Mouse (Mus musculus) heart, embryonic 16.5 days (tissue): ENCODE results near the gene Psmd11. TPM values are rescaled to one million over a fixed set of nuclear protein-coding genes. Genes with fewer than 3 reads are reported as not detected.

Experiments used
- ATAC-seq: fragments of 200-750 bp; cut with Nextera tagmentation; replicated peaks from 2 replicates; pipeline ENCODE4 v1.8.0; 2017; ENCODE audit warnings: moderate number of reproducible peaks; ENCODE audit not compliant: insufficient read depth, low FRiP score; ENCODE audit errors: extremely low read depth
- H3K27ac ChIP-seq: fragments of 300-500 bp; sonication (generic); 2 replicates; pipeline ENCODE4 v1.5.1; 2014; ENCODE audit warnings: mild to moderate bottlenecking, low read length, control low read depth, moderate library complexity
- H3K27me3 ChIP-seq: fragments of 300-500 bp; sonication (generic); 2 replicates; pipeline ENCODE4 v1.6.1; 2014; ENCODE audit warnings: low read length, mixed read lengths; ENCODE audit not compliant: control insufficient read depth, insufficient read depth
- H3K36me3 ChIP-seq: fragments of 300-500 bp; sonication (generic); 2 replicates; pipeline ENCODE4 v1.6.1; 2014; ENCODE audit not compliant: control insufficient read depth, insufficient read depth
- H3K4me1 ChIP-seq: fragments of 300-500 bp; sonication (generic); 2 replicates; pipeline ENCODE4 v1.6.1; 2014; ENCODE audit warnings: low read length, mixed read lengths; ENCODE audit not compliant: control insufficient read depth, insufficient read depth
- H3K4me2 ChIP-seq: fragments of 300-500 bp; sonication (generic); 2 replicates; pipeline ENCODE4 v1.6.1; 2014; ENCODE audit warnings: low read depth, mild to moderate bottlenecking, control low read depth, low read length
- H3K4me3 ChIP-seq: fragments of 300-500 bp; sonication (generic); 2 replicates; pipeline ENCODE4 v1.5.1; 2014; ENCODE audit warnings: mild to moderate bottlenecking, control low read depth, low read length
- H3K9ac ChIP-seq: fragments of 300-500 bp; sonication (generic); 2 replicates; pipeline ENCODE4 v1.6.1; 2014; ENCODE audit warnings: low read length, control low read depth
- H3K9me3 ChIP-seq: fragments of 300-500 bp; sonication (generic); replicated peaks from 2 replicates; pipeline ENCODE4 v1.6.1; 2016; ENCODE audit warnings: low read length; ENCODE audit not compliant: control insufficient read depth
- WGBS: fragments of 180-500 bp; shearing (Covaris S2); extraction: QIAGEN DNeasy Blood & Tissue Kit; methylation state at CpG from one replicate; pipeline ENCODE4 v1.1.7; 2014; 5-methylcytosine and 5-hydroxymethylcytosine counted together
- polyA plus RNA-seq: library from polyadenylated mRNA; unstranded; fragments of >200 nt; fragmentation: Nextera tagmentation; extraction: Ambion mirVana; gene quantifications from 2 replicates; pipeline ENCODE4 v1.2.1, GENCODE M21; 2015

Gene Psmd11
- polyA plus RNA-seq, 1 experiment from 2014 or later, result 197 TPM

- H3K4me3 ChIP-seq, result no peak overlapping the region
- WGBS, result 79% methylated on average over 1 of the region's 1 CpGs
- no peaks in the 10 kb centered on the region for H3K27me3 ChIP-seq
- no peak for ATAC-seq
- no peaks in the 10 kb centered on the region for H3K36me3 ChIP-seq
- H3K4me1 ChIP-seq, result peaks cover 25% of the 10 kb centered on the region
- no peak overlapping the region for H3K27ac ChIP-seq
- no peak overlapping the region for H3K9ac ChIP-seq
- H3K4me2 ChIP-seq, result no peak overlapping the region
- no peaks in the 10 kb centered on the region for H3K9me3 ChIP-seq
Measured at GRCm38 (mm10) chr11:80496640-80497039, 68.2 kb downstream of the Psmd11 start.

- no peaks in the 10 kb centered on the region for H3K36me3 ChIP-seq
- peaks cover 24% of the 10 kb centered on the region for H3K4me1 ChIP-seq
- H3K4me2 ChIP-seq, result no peak overlapping the region
- no peak overlapping the region for H3K27ac ChIP-seq
- 56% methylated on average over 10 of the region's 10 CpGs for WGBS
- no peak for ATAC-seq
- H3K9me3 ChIP-seq, result no peaks in the 10 kb centered on the region
- H3K4me3 ChIP-seq, result no peak overlapping the region
- H3K27me3 ChIP-seq, result no peaks in the 10 kb centered on the region
- no peak overlapping the region for H3K9ac ChIP-seq
Measured at GRCm38 (mm10) chr11:80497225-80497919, 69.0 kb downstream of the Psmd11 start.

GRCm38 (mm10) chr11:80498328-80499070 is 70.1 kb downstream of the Psmd11 start:
- H3K9me3 ChIP-seq, result no peaks in the 10 kb centered on the region
- no peak overlapping the region for H3K4me3 ChIP-seq
- WGBS, result 38% methylated on average over 11 of the region's 11 CpGs
- H3K27ac ChIP-seq, result peak overlapping the region; percentile 30
- H3K4me1 ChIP-seq, result peaks cover 20% of the 10 kb centered on the region
- H3K4me2 ChIP-seq, result peak overlapping the region; percentile 44; the same call in 1 of the 2 replicates
- no peak overlapping the region for H3K9ac ChIP-seq
- no peaks in the 10 kb centered on the region for H3K36me3 ChIP-seq
- H3K27me3 ChIP-seq, result no peaks in the 10 kb centered on the region
- ATAC-seq, result peak; percentile 11; the same call in 1 of the 2 replicates

GRCm38 (mm10) chr11:80499550-80499952 is 71.1 kb downstream of the Psmd11 start:
- H3K9me3 ChIP-seq, result no peaks in the 10 kb centered on the region
- 0 out of 2 replicates have a peak, but pooled peaks have one; percentile 26 for ATAC-seq
- no peak overlapping the region for H3K4me2 ChIP-seq
- peaks cover 20% of the 10 kb centered on the region for H3K4me1 ChIP-seq
- H3K36me3 ChIP-seq, result no peaks in the 10 kb centered on the region
- 72% methylated on average over 4 of the region's 4 CpGs for WGBS
- H3K4me3 ChIP-seq, result no peak overlapping the region
- H3K27ac ChIP-seq, result peak overlapping the region; percentile 30
- no peaks in the 10 kb centered on the region for H3K27me3 ChIP-seq
- H3K9ac ChIP-seq, result no peak overlapping the region

DNA sequence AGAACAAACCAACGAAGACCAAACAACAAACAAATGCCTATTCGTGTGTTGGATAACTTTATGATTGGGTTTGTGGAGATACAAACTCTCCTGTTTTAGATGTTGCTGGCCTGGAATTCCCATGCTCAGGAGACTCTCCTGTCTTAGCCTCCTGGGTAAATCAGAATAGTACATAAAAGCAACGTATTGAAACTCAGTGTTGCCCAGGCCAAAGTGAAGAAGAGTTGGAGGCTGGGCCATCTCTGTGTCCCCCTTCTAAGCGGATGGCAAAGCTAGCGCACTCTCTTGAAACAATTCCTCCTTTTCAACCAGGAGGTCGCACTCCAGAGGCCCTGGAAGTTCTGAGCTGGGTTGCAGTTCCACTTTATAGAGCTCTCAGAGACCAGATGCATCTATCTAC is 74.9 kb downstream of the Psmd11 start:
- Histone ChIP-seq H3K36me3 (no peaks in the 10 kb centered on the region), H3K4me2 (no peak overlapping the region), H3K27ac (no peak overlapping the region), H3K9ac (no peak overlapping the region), H3K9me3 (no peaks in the 10 kb centered on the region), H3K27me3 (no peaks in the 10 kb centered on the region), H3K4me3 (no peak overlapping the region), H3K4me1 (peaks cover 18% of the 10 kb centered on the region)
- 86% methylated on average over 6 of the region's 6 CpGs for WGBS
- ATAC-seq, result no peak

DNA sequence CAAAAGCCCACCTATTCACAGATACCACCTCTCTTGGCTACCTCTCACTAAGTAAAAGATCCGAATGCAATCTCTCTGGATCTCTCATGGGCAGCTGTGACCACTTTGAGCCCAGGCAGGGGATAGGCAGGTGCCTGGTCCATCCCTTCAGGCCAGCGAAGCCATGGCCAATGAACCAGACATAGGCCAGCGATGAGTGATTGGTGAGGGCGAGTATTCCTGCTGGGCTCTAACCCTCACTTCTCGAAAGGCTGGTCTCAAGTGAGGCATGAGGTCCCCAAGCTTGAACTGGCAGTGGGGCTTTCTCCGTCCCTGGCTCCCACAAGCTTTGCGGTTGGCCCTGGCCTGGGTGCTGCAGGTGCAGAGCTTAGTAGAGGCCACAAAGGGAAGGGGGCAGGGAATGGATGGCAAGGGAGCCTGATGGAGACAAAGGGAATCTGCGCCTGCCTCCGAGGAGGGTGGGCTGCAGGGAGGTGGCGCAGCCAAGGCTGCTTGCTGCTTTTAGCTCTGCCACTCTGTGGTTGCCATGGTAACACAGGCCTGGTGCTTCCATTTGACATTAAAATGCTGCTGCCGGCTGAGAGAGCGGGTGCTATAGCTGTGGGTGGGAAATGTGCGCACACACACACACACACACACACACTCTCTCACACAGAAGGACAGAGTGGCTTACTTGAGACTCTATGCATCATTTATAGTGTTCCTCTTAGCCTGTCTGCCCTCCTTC is 75.5 kb downstream of the Psmd11 start:
- Histone ChIP-seq H3K27me3 (no peaks in the 10 kb centered on the region), H3K27ac (no peak overlapping the region), H3K9ac (no peak overlapping the region), H3K36me3 (no peaks in the 10 kb centered on the region), H3K9me3 (no peaks in the 10 kb centered on the region), H3K4me1 (peaks cover 15% of the 10 kb centered on the region), H3K4me2 (no peak overlapping the region), H3K4me3 (no peak overlapping the region)
- ATAC-seq, result no peak
- WGBS, result 50% methylated on average over 13 of the region's 13 CpGs

DNA sequence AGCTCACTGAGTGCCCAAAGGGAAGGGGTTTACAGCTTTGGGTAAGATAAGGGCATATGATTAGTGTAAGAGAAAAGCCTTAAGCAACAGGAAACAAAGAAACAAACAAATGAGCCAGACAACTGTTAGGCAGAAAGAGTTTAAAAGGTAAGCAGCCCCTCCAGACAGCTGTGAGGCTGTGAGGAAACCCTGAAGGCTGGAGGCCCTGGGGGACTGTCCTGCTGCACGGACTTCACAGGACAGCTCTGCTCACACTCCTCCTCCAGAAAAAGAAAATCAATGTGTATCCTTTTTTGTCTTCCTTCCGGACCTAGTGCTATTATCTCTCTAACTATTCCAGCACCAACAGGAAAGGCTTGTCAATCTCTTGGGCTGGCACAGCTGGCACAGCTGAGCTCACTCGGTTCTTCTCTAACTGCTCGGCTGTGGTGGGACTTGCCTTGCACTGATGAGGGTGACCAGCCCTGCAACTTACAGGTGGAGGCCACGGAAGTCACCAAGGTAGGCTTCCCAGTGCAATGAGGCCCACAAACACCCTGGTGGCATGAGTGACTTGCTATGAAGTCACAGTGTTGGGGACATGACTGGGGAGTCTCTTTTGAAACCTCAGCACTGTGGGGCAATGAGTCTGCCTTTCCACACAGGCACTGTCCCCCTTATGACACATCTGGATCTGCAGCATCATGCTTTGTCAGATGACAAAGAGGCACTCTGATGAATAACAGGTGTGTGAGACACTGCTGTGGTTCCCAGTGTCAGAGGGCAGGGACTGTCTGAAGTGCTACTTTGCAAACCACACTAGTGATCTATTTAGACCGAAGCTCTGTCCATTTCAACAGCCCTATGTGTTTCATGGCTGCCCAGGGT is 76.3 kb downstream of the Psmd11 start:
- ATAC-seq, result no peak
- H3K4me2 ChIP-seq, result no peak overlapping the region
- H3K4me3 ChIP-seq, result no peak overlapping the region
- no peaks in the 10 kb centered on the region for H3K27me3 ChIP-seq
- no peak overlapping the region for H3K9ac ChIP-seq
- H3K4me1 ChIP-seq, result peaks cover 13% of the 10 kb centered on the region
- no peaks in the 10 kb centered on the region for H3K9me3 ChIP-seq
- 44% methylated on average over 6 of the region's 6 CpGs for WGBS
- H3K27ac ChIP-seq, result no peak overlapping the region
- H3K36me3 ChIP-seq, result no peaks in the 10 kb centered on the region

DNA sequence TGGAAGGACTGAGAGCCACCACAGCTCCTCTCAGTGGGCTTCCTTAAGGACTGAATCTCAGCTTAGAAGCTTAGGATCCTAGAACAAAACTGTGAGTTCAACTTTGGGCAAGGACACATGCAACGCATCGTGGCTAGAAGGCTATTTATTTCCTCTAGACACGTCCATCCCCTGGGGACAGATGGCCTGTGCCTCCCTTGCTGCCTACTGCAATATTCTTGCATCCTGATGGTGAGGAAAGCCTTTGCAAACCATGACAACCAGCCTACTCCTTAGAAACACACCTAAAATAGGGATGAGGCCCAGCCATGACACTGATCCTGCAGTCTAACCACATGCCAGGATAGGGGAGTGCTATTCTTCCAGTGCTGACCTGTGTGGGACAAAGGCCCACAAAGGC is 77.2 kb downstream of the Psmd11 start:
- ATAC-seq, result no peak
- Histone ChIP-seq H3K36me3 (no peaks in the 10 kb centered on the region), H3K9ac (no peak overlapping the region), H3K9me3 (no peaks in the 10 kb centered on the region), H3K27me3 (no peaks in the 10 kb centered on the region), H3K4me3 (no peak overlapping the region), H3K27ac (no peak overlapping the region), H3K4me2 (no peak overlapping the region), H3K4me1 (peaks cover 11% of the 10 kb centered on the region)
- 75% methylated on average over 3 of the region's 3 CpGs for WGBS
